Mouse (Mus musculus) kidney, embryonic 16.5 days (tissue): Measurements from ENCODE around the gene Stab1. TPM values are rescaled to one million over a fixed set of nuclear protein-coding genes. Genes with fewer than 3 reads are reported as not detected.

Source experiments
- ATAC-seq: fragments of 200-750 bp; cut with Nextera tagmentation; 2 replicates; pipeline ENCODE4 v1.8.0; 2017; ENCODE audit warnings: moderate TSS enrichment; ENCODE audit not compliant: low FRiP score, low TSS enrichment
- H3K27ac ChIP-seq: fragments of 300-500 bp; sonication (generic); 2 replicates; pipeline ENCODE4 v1.5.1; 2014; ENCODE audit warnings: low read length
- H3K27me3 ChIP-seq: fragments of 300-500 bp; sonication (generic); 2 replicates; pipeline ENCODE4 v1.6.1; 2014; ENCODE audit warnings: low read length, control low read depth, mixed read lengths; ENCODE audit not compliant: insufficient read depth
- H3K36me3 ChIP-seq: fragments of 300-500 bp; sonication (generic); 2 replicates; pipeline ENCODE4 v1.6.1; 2014; ENCODE audit warnings: low read length, control low read depth, mixed read lengths; ENCODE audit not compliant: insufficient read depth
- H3K4me1 ChIP-seq: fragments of 300-500 bp; sonication (generic); 2 replicates; pipeline ENCODE4 v1.6.1; 2014; ENCODE audit warnings: low read length, control low read depth, mixed read lengths; ENCODE audit not compliant: insufficient read depth
- H3K4me2 ChIP-seq: fragments of 300-500 bp; sonication (generic); replicated peaks from 2 replicates; pipeline ENCODE4 v1.6.1; 2014; ENCODE audit warnings: low read depth, low read length
- H3K4me3 ChIP-seq: fragments of 300-500 bp; sonication (generic); 2 replicates; pipeline ENCODE4 v1.5.1; 2014; ENCODE audit warnings: mild to moderate bottlenecking, low read length
- H3K9ac ChIP-seq: fragments of 300-500 bp; sonication (generic); replicated peaks from 2 replicates; pipeline ENCODE4 v1.6.1; 2014; ENCODE audit warnings: low read length
- H3K9me3 ChIP-seq: fragments of 300-500 bp; sonication (generic); 2 replicates; pipeline ENCODE4 v1.6.1; 2016; ENCODE audit warnings: low read length, control low read depth
- WGBS: fragments of 180-500 bp; shearing (Covaris S2); extraction: QIAGEN DNeasy Blood & Tissue Kit; methylation state at CpG from one replicate; pipeline ENCODE4 v1.1.7; 2014; 5-methylcytosine and 5-hydroxymethylcytosine counted together
- polyA plus RNA-seq: library from polyadenylated mRNA; unstranded; fragments of >200 nt; fragmentation: Nextera tagmentation; extraction: Ambion mirVana; gene quantifications from 2 replicates; pipeline ENCODE4 v1.2.1, GENCODE M21; 2015

The Stab1 gene
- polyA plus RNA-seq, 1 experiment from 2014 or later, result 35.2 TPM

DNA sequence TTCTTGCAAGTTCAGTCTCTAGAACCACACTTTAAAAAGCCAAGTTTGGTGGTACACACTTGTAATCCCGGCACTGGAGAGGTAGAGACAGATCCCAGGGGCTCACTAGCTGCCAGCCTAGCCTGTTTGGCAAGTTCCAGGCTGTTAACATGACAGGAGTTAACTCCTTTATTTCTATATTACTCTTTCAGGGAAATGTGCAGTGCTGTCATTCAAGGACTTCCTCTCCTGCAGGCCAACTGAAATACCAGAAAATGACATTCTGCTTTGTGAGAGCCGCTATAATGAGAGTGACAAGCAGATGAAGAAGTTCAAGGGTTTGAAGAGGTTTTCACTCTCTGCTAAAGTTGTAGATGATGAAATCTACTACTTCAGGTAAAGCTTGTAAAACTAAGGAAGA, 63.3 kb downstream of the Stab1 start:
- Histone ChIP-seq H3K9me3 (no peaks in the 10 kb centered on the region), H3K27ac (no peak overlapping the region), H3K27me3 (no peaks in the 10 kb centered on the region), H3K4me1 (no peaks in the 10 kb centered on the region), H3K9ac (no peak overlapping the region), H3K4me2 (no peak overlapping the region), H3K36me3 (peaks cover 39% of the 10 kb centered on the region), H3K4me3 (no peak overlapping the region)
- 84% methylated on average over 2 of the region's 2 CpGs for WGBS
- no peak for ATAC-seq

- no peaks in the 10 kb centered on the region for H3K27me3 ChIP-seq
- H3K9ac ChIP-seq, result no peak overlapping the region
- H3K36me3 ChIP-seq, result peaks cover 57% of the 10 kb centered on the region
- no peak for ATAC-seq
- no peaks in the 10 kb centered on the region for H3K4me1 ChIP-seq
- 89% methylated on average over 1 of the region's 1 CpGs for WGBS
- no peak overlapping the region for H3K4me3 ChIP-seq
- no peak overlapping the region for H3K27ac ChIP-seq
- no peak overlapping the region for H3K4me2 ChIP-seq
- no peaks in the 10 kb centered on the region for H3K9me3 ChIP-seq
Measured at GRCm38 (mm10) chr14:31089918-31090317, 78.5 kb downstream of the Stab1 start.

Other genes starting within 250 kb of the Stab1 start
- 1.4 TPM in 2 replicates for gene Itih3, start 244.9 kb downstream of the Stab1 start, polyA plus RNA-seq
- gene Itih1, start 225.4 kb downstream of the Stab1 start, polyA plus RNA-seq, result 0.45 and 0.51 TPM in 2 replicates
- gene Nek4, start 217.3 kb downstream of the Stab1 start, polyA plus RNA-seq, result 15.0 and 18.9 TPM in 2 replicates
- gene Glt8d1, start 167.2 kb downstream of the Stab1 start, polyA plus RNA-seq, result 68.8 and 72.7 TPM in 2 replicates
- gene Spcs1, start 167.0 kb downstream of the Stab1 start, polyA plus RNA-seq, result 372 and 375 TPM in 2 replicates
- 126 and 128 TPM in 2 replicates for gene Pbrm1, start 149.5 kb downstream of the Stab1 start, polyA plus RNA-seq
- 107 and 116 TPM in 2 replicates for gene Gnl3, start 149.5 kb downstream of the Stab1 start, polyA plus RNA-seq
- gene Smim4, start 39.7 kb downstream of the Stab1 start, polyA plus RNA-seq, result 105 and 109 TPM in 2 replicates
- gene Nt5dc2, start 37.6 kb downstream of the Stab1 start, polyA plus RNA-seq, result 350 and 354 TPM in 2 replicates
- 10.2 and 10.6 TPM in 2 replicates for gene Tnnc1, start 39.7 kb upstream of the Stab1 start, polyA plus RNA-seq
- 419 and 421 TPM in 2 replicates for gene Nisch, start 48.3 kb upstream of the Stab1 start, polyA plus RNA-seq
- gene Sema3g, start 49.2 kb upstream of the Stab1 start, polyA plus RNA-seq, result 5.3 and 5.4 TPM in 2 replicates
- gene Phf7, start 82.7 kb upstream of the Stab1 start, polyA plus RNA-seq, result 13.9 TPM in 2 replicates
- 105 and 106 TPM in 2 replicates for gene Bap1, start 82.8 kb upstream of the Stab1 start, polyA plus RNA-seq
- gene Dnah1, start 155.3 kb upstream of the Stab1 start, polyA plus RNA-seq, result 7.4 and 7.7 TPM in 2 replicates
- 45.0 and 48.8 TPM in 2 replicates for gene Capn7, start 168.0 kb upstream of the Stab1 start, polyA plus RNA-seq